Mouse (Mus musculus) heart, postnatal 0 days (tissue): ENCODE results near the gene Mif4gd. TPM values are rescaled to one million over a fixed set of nuclear protein-coding genes. Genes with fewer than 3 reads are reported as not detected.

Experiments
- ATAC-seq: fragments of 200-750 bp; cut with Nextera tagmentation; 2 replicates; pipeline ENCODE4 v1.8.0; 2017; ENCODE audit warnings: low read depth, moderate number of reproducible peaks, moderate library complexity; ENCODE audit not compliant: insufficient read depth
- DNase-seq: peaks from one replicate; pipeline ENCODE4 v3.0.0-alpha.2; 2016; ENCODE audit warnings: low spot score
- H3K27ac ChIP-seq: fragments of 300-500 bp; sonication (generic); 2 replicates; pipeline ENCODE4 v1.5.1; 2014; ENCODE audit warnings: low read depth, mild to moderate bottlenecking
- H3K27me3 ChIP-seq: fragments of 300-500 bp; sonication (generic); 2 replicates; pipeline ENCODE4 v1.6.1; 2014; ENCODE audit warnings: low read length, mixed read lengths; ENCODE audit not compliant: control insufficient read depth, insufficient read depth
- H3K36me3 ChIP-seq: fragments of 300-500 bp; sonication (generic); replicated peaks from 2 replicates; pipeline ENCODE4 v1.6.1; 2014; ENCODE audit warnings: low read length, mixed read lengths; ENCODE audit not compliant: control insufficient read depth, insufficient read depth
- H3K4me1 ChIP-seq: fragments of 300-500 bp; sonication (generic); 2 replicates; pipeline ENCODE4 v1.6.1; 2014; ENCODE audit warnings: antibody characterized with exemption; ENCODE audit not compliant: control insufficient read depth, insufficient read depth
- H3K4me2 ChIP-seq: fragments of 300-500 bp; sonication (generic); 2 replicates; pipeline ENCODE4 v1.6.1; 2014; ENCODE audit warnings: low read depth, mild to moderate bottlenecking, low read length, moderate library complexity
- H3K4me3 ChIP-seq: fragments of 300-500 bp; sonication (generic); 2 replicates; pipeline ENCODE4 v1.5.1; 2014; ENCODE audit warnings: low read depth, low read length
- H3K9ac ChIP-seq: fragments of 300-500 bp; sonication (generic); replicated peaks from 2 replicates; pipeline ENCODE4 v1.6.1; 2014; ENCODE audit warnings: low read depth, low read length, mixed read lengths
- H3K9me3 ChIP-seq: fragments of 300-500 bp; sonication (generic); replicated peaks from 2 replicates; pipeline ENCODE4 v1.6.1; 2016; ENCODE audit warnings: low read length; ENCODE audit not compliant: control insufficient read depth
- CTCF ChIP-seq: IDR thresholded peaks from 2 replicates; pipeline ENCODE4 v1.5.1; 2016; ENCODE audit warnings: antibody characterized with exemption, control low read depth, low read depth
- EP300 ChIP-seq: IDR thresholded peaks from 2 replicates; pipeline ENCODE4 v1.6.1; 2016; ENCODE audit warnings: antibody characterized with exemption, low read depth
- WGBS: fragments of 180-500 bp; shearing (Covaris S2); extraction: QIAGEN DNeasy Blood & Tissue Kit; methylation state at CpG from one replicate; pipeline ENCODE4 v1.1.7; 2014; 5-methylcytosine and 5-hydroxymethylcytosine counted together
- polyA plus RNA-seq: library from polyadenylated mRNA; unstranded; fragments of >200 nt; fragmentation: Nextera tagmentation; extraction: Ambion mirVana; gene quantifications from 2 replicates; pipeline ENCODE4 v1.2.1, GENCODE M21; 2015
- total RNA-seq: library from RNA; depleted of rRNA; stranded (reverse); fragments of >200 nt; gene quantifications from 2 replicates; pipeline ENCODE4 v1.2.3, GENCODE M21; 2014; ENCODE audit warnings: low replicate concordance

Mif4gd gene
- total and polyA plus RNA-seq, 2 experiments from 2014 or later, result 34.1 to 38.4 TPM

DNA sequence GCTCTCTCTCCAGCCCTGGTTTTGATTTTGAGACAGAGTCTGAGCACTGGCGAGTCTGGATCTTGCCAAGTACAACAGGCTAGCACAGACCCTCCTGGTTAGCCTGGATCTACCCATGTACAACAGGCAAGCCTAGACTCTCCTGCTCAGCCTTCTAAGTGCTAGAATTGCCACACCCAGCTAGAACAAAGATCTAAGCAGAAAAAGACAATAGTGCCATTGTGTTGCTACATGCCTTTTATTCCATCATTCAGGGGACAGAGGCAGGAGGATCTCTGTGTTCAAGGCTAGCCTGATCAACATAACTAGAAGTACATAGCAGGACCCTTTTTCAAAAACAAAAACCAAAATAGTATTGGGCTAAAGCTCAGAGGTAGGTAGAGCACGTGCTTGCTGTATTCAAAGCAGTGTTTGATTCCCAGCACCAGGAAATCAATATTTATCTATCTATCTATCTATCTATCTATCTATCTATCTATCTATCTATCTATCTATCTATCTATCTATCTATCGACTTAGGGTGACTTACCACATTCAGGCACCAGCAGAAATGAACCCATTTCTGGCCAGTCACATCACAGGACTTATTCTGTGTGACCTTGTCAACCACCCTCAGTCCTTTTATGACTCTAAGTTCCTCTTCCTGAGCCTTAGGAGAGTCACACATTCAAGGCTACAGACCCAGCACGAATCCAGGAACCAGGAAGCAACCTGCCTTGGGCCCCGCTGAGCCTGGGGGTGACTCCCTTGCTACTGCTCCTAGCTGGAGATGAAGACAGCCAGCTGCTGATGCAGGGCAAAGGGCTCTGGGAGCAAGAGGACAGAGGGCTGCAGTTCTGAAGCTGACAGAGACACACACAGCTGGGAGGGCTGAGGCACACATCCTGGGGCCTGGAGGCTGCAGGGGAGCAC, 26.0 kb upstream of the Mif4gd start:
- Histone ChIP-seq H3K27ac (no peak overlapping the region), H3K4me1 (no peaks in the 10 kb centered on the region), H3K4me3 (no peak overlapping the region), H3K9me3 (no peaks in the 10 kb centered on the region), H3K9ac (no peak overlapping the region; the same call in 1 of the 2 replicates), H3K36me3 (no peaks in the 10 kb centered on the region), H3K27me3 (no peaks in the 10 kb centered on the region), H3K4me2 (no peak overlapping the region)
- DNase-seq (no peak), ATAC-seq (no peak)
- no peak for TF ChIP-seq EP300
- 55% methylated on average over 5 of the region's 5 CpGs for WGBS

DNA sequence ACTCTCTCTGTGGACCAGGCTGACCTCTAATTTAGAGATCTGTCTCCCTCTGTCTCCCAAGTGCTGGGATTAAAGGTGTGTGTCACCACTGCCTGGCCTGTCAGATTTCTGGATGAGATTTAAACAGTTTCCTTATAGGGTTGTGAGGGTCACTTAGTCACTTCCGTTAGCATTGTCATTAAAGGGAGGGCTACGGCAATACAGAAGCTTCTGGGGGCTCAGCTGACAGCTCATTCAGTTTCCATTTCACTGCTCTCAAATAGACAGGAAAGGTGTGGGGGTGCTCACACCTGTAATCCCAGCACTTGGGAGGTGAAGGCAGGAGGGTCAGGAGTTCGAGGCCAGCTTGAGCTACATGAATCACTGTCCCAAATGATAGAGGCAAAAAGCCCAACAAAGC, 24.2 kb upstream of the Mif4gd start:
- no peak for TF ChIP-seq EP300
- no peak for TF ChIP-seq CTCF
- Histone ChIP-seq H3K4me3 (no peak overlapping the region), H3K27me3 (no peaks in the 10 kb centered on the region), H3K36me3 (no peaks in the 10 kb centered on the region), H3K9ac (no peak overlapping the region), H3K9me3 (no peaks in the 10 kb centered on the region), H3K4me1 (no peaks in the 10 kb centered on the region), H3K27ac (no peak overlapping the region), H3K4me2 (no peak overlapping the region)
- DNase-seq (no peak), ATAC-seq (no peak)
- 61% methylated on average over 3 of the region's 3 CpGs for WGBS

DNA sequence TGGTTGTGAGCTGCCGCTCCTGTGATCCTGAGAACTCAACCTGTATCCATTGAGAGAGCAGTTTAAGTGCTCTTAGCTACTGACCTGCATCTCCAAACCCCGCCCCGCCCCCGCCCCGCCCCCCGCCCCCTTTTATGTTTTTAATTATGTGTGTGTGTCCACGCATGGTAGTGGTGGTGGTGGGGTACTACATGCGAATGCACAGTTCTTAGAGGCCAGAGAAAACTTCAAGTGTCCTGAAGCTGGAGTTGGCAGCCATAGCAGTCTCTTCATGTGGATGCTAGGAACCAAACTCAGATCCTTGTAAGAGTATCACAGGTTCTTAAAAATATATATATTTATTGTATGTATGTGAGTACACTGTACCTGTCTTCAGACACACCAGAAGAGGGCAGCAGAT, 22.7 kb upstream of the Mif4gd start:
- no peak for TF ChIP-seq CTCF
- no peak for TF ChIP-seq EP300
- no peak overlapping the region for H3K4me2 ChIP-seq
- no peaks in the 10 kb centered on the region for H3K36me3 ChIP-seq
- no peak overlapping the region for H3K9ac ChIP-seq
- no peak overlapping the region for H3K27ac ChIP-seq
- no peak for DNase-seq
- H3K4me1 ChIP-seq, result no peaks in the 10 kb centered on the region
- no peaks in the 10 kb centered on the region for H3K27me3 ChIP-seq
- H3K4me3 ChIP-seq, result no peak overlapping the region
- no peak for ATAC-seq
- no peaks in the 10 kb centered on the region for H3K9me3 ChIP-seq
- WGBS, result 64% methylated on average over 8 of the region's 8 CpGs

DNA sequence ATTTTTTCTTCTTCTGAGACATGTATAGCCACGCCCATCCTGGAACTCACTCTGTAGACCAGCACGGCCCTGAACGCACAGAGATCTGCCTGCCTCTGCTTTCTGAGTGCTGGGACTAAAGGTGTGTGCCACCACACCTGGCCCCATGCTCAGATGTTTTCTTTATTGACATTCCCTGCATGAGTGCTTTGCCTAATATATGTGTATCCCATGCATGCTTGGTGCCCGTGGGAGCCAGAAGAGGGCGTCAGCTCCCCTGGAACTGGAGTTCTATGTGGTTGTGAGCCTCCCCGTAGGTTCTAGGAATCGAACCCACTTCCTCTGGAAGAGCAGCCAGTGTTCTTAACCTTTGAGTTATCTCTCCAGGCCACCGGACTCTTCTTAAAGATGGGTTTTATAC, 22.3 kb upstream of the Mif4gd start:
- TF ChIP-seq CTCF, result no peak
- no peak for TF ChIP-seq EP300
- Histone ChIP-seq H3K4me3 (no peak overlapping the region), H3K27me3 (no peaks in the 10 kb centered on the region), H3K36me3 (no peaks in the 10 kb centered on the region), H3K9ac (no peak overlapping the region), H3K4me1 (no peaks in the 10 kb centered on the region), H3K9me3 (no peaks in the 10 kb centered on the region), H3K4me2 (no peak overlapping the region), H3K27ac (no peak overlapping the region)
- 89% methylated on average over 8 of the region's 8 CpGs for WGBS
- DNase-seq (no peak), ATAC-seq (no peak)

GRCm38 (mm10) chr11:115634109-115634508, 21.3 kb upstream of the Mif4gd start:
- H3K4me2 ChIP-seq, result no peak overlapping the region
- no peak for ATAC-seq
- TF ChIP-seq EP300, result no peak
- TF ChIP-seq CTCF, result no peak

GRCm38 (mm10) chr11:115632862-115633261, 20.1 kb upstream of the Mif4gd start:
- no peaks in the 10 kb centered on the region for H3K4me1 ChIP-seq
- no peaks in the 10 kb centered on the region for H3K9me3 ChIP-seq
- DNase-seq, result no peak
- no peak overlapping the region for H3K4me2 ChIP-seq
- H3K27me3 ChIP-seq, result no peaks in the 10 kb centered on the region
- H3K4me3 ChIP-seq, result no peak overlapping the region
- TF ChIP-seq CTCF (no peak), EP300 (no peak)
- ATAC-seq, result no peak
- no peak overlapping the region for H3K27ac ChIP-seq
- 83% methylated on average over 10 of the region's 10 CpGs for WGBS
- no peak overlapping the region for H3K9ac ChIP-seq
- no peaks in the 10 kb centered on the region for H3K36me3 ChIP-seq

More at GRCm38 (mm10) chr11:115634109-115634508, 21.3 kb upstream of the Mif4gd start:
- Histone ChIP-seq H3K4me1 (no peaks in the 10 kb centered on the region), H3K9ac (no peak overlapping the region), H3K9me3 (no peaks in the 10 kb centered on the region), H3K4me3 (no peak overlapping the region), H3K27ac (no peak overlapping the region), H3K36me3 (no peaks in the 10 kb centered on the region), H3K27me3 (no peaks in the 10 kb centered on the region)
- WGBS, result 60% methylated on average over 4 of the region's 4 CpGs
- no peak for DNase-seq
